Mouse (Mus musculus): ENCODE results near the gene Axl. TPM values are rescaled to one million over a fixed set of nuclear protein-coding genes. Genes with fewer than 3 reads are reported as not detected.
"Not testable (repeated sequence)": the region's sequence is repeated elsewhere in the genome, so short reads cannot be mapped to it uniquely, and the experiment has no call there.

Axl gene
- total RNA-seq, 2 experiments from 2014 or later = 7.6 to 7.7 TPM

DNA sequence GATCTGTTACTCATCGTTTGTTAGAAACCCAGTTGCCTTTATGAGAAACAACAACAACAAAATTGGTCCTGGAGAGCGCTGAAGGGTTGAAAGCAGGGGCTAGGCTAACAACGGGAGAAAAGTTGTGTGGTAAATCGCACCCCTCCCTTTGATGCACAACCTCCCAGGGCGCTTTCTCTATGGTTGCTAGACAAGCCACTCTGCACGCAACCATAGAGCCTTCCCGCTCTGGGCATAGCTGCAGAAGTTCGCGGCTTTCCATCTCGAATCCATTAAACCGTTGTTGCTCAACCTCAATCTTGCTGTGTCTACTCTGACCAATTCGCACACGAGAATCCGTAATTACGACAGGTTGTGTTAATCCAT lies 33.1 kb downstream of the Axl start:
- peak; percentile 29 for ATAC-seq (ENCODE audit: poor library complexity, severe bottlenecking)

DNA sequence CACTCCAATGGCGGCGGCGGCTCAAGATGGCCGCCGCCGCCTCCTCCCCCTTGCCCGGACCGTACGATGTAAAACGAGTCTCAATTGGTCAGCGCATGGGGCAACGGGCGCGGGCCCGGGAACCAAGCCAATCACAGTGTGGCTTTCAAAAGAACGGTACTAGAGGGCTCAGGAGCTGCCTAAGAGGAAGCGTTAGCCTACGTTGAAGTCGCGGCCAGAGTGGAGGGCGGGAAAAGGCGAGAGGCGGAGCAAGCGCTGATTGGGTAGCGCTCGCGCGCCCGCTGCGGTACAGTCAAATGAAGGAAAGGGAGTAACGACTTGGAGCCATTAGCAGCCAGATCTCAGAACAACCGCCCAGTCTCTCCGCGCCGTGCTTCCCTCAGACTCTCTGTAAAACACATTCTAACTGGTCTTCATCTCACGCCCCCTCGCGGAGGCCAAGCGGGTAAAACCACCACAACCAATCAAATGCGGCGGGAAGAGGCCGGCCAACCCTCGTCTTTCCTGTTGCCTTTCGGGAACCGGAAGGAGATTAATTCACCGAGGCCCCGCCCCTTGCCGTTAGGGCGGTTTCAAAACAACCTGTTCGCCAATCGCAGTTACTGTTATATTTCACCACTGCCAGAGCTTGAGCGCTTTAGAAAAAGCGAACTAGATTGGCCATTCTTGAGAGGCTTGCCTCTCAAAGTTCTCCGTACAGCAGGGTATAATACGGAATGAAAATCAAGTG lies 33.6 kb downstream of the Axl start, which contains the start of gene Hnrnpul1:
Gene Hnrnpul1 (minus strand): TSS at position 20 of the 730 bp plus-strand sequence.
- ATAC-seq (ENCODE audit: poor library complexity, severe bottlenecking) = peak; percentile 77

DNA sequence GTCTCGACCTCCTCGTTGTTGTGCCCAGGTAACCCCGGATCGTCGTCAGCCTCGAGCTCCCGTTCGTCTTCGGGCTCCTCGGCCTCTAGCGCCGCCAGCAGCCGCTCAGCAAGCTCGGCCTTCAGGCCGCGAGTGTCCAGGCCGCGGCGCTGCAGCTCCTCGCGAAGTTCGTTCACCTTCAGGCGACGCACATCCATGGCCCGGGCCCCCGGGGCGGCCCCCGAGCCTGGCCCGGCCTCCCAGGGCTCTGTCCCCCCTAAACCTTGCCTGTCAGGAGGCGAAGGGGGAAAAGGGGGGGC lies 34.1 kb downstream of the Axl start:
- ATAC-seq (ENCODE audit: poor library complexity, severe bottlenecking) = no peak

DNA sequence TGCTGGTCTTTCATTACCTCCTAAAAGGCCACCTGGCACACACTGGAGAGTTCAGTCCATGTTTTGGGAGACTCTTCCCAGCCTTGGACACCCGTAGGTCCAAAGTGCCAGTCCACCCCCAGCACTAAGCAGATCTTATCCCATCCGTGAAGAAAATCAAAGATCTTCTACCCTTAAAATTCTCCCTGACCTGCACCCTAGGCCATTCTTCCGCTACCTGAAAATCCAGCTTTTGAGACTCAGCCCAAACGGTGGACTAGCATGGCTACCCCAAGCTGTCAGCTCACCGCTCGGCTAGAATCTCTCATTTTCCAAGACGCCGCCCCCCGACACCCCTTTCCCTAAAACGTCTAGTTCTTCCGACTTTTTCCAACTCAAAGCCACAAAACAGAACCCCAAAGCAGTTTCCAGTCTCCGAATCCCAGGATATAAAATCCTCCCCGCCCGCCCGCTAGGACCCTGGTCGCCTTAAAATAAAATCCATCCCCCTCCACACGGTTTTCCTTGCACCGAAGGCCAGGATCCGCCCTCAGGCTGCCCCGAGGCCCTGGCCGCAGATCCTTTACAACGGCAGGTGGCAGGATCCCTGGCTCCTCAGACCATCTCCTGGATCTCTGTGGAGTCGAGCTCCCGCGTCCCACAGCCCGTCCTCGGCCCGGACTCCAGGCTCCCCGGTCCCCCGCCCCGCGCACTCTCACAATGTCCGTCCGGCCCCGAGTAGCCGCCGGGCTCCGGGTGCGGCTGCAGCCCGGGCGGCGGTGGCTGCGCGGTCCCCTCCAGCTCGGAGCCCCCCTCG lies 34.7 kb downstream of the Axl start:
- ATAC-seq (ENCODE audit: poor library complexity, severe bottlenecking) = no peak

DNA sequence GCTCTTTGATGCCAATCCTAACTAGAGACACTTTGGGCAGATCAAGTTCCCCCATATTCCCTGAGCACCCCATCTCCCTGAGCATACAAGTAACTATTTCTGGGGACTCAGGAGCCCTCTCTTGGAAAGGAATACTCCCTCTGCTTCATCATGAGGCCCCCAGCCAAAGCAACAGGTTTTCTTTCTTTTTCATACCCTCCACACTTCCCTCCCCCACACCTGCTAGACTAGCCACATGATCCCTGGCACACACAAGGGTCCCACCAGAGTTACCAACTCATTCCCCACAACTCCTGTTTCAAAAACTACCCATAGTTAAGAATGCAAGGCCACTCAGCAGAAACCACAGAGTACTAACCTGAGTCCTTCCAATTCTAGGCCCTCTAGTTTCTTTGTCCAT lies 35.4 kb downstream of the Axl start:
- ATAC-seq (ENCODE audit: poor library complexity, severe bottlenecking) = no peak

DNA sequence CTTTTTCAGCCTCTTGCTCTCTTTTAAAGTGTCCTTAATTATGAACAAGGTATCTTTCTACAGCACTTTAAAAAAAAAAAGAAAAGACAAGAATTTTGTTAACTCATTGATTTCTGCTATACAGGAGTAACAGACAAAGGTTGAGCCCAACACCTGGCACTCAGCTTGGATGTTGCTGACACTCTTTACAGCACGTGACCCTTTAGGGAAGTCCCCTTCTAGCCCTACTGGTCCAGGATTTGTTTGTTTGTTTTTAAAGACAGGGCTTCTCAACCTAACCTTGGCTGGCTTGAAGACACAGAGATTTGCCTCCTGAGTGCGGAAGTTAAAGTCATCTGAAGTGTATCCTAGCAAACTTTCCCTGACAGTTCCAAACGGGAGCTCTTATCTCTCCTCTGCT lies 41.7 kb downstream of the Axl start:
- no peak for ATAC-seq (ENCODE audit: poor library complexity, severe bottlenecking)

DNA sequence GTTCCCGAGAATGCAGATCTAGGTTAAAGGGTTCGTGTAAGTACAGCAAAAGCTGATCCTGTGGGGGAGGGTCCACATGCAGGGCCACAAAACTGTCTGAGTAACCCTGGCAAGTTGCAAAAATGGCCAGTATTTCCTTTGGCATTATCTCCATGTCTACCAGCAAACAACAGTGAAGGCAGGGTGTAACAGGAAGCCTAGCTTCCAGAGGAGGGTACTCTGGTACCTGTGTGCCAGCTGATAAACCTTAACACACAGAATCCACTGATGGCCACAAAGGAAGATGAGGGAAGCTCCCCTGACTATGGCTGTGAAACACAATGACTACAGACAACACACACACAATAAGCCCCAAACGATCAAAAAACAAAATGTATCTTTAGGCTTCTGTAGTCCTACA lies 50.2 kb downstream of the Axl start:
- ATAC-seq (ENCODE audit: poor library complexity, severe bottlenecking) = no peak

DNA sequence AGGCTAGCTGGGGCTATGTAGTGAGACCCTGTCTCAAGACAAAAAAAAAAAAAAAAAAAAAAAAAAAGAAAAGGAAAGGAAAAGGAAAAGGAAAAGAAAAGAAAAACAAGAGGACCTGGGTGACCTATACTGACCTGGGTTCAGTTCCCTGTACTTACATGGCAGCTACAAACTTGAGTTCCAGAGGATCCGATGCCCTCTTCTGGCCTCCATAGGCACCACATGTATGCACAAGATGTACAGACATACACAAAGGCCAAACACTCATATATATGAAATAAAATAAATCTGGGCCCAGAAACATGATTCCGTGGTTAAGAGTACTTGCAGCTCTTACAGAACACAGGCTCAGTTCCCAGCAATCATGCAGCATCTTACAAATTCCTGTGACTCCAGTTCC lies 51.6 kb downstream of the Axl start:
- 0 out of 2 replicates have a peak, but pooled peaks have one; percentile 40 for ATAC-seq (ENCODE audit: poor library complexity, severe bottlenecking)

DNA sequence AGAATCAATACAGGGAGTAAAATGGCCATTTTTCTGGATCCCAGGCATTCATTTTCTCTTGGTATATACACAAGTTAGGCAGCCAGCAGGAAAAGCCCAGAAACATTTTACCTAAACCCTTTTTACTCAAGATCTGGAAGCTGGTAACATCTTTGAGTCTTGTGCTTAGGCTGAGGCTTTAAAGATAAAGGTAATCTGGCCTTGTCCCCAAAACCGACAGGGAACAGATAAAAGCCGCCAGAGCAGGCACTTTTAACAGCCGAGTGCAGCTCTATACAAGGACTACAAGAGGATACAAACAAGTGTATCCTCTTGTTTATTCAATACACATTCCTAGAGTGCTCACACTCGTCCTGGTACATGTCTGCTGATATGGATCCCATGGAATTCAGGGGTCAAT lies 53.5 kb downstream of the Axl start:
- ATAC-seq (ENCODE audit: poor library complexity, severe bottlenecking) = no peak

DNA sequence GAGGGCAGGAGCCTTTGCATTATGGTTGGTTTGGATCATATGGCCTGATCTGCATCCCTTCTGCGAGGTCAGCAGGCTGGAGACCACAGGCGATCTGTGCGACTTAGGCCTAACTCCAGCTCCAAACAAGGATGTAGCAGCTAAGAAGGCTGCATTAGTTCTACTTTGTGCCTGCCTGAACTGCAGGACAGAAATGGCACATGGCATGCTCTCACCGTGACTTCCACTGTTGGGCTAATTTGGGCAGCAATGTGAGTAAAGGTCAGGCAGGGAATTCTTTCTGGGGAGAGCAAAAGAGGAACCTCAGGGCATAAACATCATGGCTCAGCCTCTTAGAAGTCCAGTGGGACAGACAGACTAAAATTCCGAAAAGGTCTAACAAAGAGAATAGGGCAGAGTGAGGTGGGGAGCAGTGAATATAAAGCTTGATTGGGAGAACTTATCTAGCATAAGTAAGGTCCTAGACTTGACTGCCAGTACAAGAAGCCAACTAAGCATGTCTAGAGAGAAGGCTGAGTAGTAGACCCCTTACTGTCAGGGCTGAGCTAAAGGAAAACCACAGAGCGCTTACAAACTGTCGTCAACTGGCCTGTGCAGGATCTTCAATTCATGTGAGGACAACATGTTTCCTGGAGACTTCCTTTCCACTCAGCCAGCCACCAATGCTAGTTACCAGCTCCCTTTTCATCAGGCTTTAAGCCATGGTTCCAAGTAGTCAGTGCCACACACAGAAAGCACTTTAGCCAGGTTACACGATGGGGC lies 57.0 kb downstream of the Axl start:
- ATAC-seq (ENCODE audit: poor library complexity, severe bottlenecking) = no peak

DNA sequence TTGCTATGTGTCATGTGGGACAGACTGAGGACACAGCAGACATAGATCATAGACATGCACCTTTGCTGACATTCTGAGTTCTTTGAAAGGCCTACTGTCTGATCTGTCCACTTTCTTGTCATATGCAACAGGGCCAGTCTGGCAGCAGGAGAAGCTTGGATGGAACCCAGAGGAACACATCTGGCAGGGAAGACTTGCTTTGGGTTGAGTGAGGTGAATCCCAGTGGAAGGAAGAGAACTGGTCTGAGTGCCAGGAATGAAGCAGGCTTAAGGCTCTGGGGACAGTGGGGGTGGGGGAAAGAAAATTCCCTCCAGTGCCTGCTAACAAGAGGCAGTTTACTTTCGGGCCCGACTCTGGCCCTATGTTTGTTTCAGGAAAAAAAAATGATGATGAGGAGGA lies 58.6 kb downstream of the Axl start:
- no peak for ATAC-seq (ENCODE audit: poor library complexity, severe bottlenecking)

DNA sequence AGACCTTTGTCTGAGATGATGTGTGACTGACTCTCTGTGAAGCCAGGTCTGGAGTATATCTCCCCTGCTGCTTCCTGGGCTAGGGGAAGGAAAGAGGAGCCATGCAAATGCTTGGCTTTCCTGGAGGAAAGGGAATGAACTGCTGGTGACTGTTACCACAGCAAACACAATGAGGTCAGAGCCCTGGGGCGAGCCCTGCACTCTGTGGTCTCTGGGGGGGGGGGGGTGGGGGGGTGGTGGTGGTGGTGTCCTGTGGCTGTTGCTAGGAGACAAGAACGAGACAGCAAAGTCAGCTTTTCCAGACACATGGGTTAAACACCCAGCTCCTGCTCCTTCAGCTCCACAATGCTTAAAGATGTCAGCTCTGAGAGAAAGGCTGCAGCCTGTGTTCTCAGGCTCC lies 59.1 kb downstream of the Axl start:
- ATAC-seq (ENCODE audit: poor library complexity, severe bottlenecking) = no peak

DNA sequence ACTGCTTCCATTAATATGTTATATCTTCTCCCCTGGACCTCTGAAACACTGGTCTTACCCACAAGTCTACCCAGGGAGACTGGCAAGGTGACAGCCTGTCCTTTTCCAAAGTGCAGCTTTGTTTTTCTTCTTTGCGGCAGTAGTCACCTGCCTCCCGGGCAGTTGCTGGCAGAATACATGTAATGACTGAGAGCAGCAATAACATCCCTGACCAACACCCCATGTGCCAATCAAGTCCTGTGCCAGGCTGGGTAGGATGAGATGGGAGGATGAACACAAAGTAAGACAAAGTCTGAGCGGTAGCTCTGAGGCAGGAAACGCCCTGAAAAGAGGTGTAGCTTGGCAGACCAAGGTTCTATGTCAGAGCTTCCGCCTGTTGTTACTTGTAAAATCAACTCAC lies 60.7 kb downstream of the Axl start:
- ATAC-seq (ENCODE audit: poor library complexity, severe bottlenecking) = no peak

DNA sequence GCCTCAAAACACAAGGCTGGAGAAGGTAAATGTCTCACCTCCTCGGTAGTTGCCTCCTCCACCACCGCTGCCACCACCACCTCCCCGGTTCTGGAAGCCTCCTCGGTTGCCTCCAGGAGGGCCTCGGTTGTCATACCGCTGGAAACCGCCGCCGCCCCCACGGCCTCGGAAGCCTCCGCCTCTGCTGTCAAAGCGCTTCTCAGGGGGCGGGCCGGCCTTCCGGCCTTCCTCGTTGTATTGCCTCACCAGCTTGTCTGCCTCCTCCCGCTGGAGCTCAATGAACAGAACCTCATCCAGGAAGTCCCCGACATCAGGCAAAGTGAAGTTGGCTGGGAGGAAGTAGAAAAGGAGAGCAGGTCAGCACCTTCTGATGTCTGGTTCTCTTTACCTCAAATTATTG lies 62.6 kb downstream of the Axl start:
- ATAC-seq (ENCODE audit: poor library complexity, severe bottlenecking) = no peak

DNA sequence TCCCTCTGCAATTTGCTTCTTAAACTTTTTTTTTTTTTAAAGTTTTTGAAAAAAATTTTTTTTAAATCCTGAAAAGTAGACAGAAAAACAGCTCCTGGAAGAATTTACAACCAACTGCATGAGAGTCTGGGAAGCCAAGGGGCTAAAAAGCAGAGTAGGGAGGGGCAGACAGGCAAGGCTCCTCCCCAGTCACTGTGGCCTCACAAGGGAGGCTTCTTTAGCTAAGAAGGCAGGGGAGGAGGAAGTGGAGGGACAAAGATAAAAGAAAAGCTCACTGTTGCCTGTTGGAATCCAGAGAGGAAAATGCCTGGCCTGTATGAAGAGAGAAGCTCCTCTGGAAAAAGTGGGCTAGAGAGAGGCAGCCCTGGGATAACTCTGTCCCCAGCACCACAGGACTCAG lies 66.7 kb downstream of the Axl start:
- ATAC-seq (ENCODE audit: poor library complexity, severe bottlenecking) = not testable (repeated sequence)

DNA sequence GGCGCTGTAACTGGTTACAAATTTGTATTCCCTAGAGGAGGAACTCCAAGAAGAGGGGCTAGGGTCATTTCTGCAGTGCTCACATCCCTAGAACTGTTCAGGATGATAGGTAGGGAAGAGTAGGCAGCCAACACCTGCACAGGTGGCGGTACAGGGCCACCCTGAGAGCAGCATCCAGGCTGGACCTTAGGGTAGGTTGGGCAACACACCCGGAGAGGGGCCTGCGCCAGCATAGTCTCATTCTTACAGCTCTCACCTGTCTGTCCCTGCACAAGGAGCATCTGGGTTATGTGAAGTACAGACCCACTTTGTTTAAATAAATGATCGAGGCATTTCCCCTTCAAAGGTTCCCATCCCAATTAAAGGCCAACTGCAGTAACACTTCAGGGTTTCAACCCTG lies 67.7 kb downstream of the Axl start:
- no peak for ATAC-seq (ENCODE audit: poor library complexity, severe bottlenecking)

DNA sequence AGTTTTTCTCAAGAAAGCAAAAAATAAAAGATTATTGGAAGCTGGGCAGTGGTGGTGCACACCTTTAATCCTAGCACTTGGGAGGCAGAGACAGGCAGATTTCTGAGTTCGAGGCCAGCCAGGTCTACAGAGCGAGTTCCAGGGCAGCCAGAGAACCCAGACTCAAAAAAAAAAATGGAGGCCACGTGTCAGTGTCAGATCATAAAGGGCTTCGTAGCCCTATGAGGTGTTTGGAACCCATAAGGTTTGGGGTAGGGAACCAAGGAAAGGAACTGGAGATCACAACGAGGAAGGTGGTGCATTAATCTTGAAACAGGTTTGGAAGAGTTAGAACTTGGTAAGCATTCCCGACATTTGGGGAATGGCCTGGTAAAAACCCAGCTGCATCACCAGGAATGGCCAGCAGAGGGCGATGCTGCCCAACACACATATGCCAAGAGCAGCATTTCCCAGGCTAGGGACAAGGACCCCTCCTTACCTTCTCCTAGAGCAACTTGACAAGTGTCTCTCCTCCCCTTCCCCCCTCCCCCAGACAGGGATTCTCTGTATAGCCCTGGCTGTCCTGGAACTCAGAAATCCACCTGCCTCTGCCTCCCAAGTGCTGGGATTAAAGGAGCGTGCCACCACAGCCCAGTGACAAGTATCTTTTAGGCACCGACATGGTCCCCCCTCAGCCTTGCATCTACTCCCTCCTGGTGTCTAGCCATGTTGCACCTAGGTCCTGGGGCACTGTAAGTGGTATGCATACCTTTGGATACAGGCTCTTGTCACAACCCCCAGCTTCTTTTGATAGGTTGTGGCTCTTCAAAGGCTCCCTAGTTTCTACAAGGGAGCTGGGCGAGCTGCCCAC lies 68.5 kb downstream of the Axl start:
- ATAC-seq (ENCODE audit: poor library complexity, severe bottlenecking) = peak; percentile 45; the same call in 1 of the 2 replicates

DNA sequence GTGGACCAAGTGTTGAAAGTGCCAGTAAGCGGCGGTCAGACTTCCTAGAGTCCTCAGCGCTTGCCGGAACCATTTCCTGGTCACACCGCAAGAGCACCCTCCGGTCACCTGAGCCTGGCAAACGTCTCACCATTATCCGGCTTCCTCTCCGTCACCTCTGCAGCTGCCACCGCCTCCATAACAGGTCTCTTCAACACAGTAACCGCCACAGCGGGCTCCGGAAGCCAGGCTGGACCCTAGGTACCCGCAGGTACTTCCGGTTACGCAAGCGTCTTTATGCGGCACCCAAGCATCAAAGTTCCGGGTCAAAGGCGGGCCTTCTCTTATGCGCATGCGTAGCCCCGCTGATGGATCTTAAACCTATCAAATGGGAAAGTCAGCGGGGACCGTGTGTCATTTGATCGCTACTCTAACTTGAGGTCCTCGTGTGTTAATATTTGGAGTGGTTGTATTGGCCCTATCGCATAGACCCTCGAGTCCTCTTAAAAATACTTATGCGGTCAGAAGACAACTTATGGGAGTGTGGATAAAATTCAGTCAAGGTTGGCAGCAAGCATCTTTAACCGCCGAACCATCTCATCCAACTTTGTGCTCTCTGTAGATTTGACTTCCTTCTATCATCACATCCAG lies 69.6 kb downstream of the Axl start, which contains the start of gene Ccdc97:
Gene Ccdc97 (minus strand): TSS at position 301 of the 630 bp plus-strand sequence.
- ATAC-seq (ENCODE audit: poor library complexity, severe bottlenecking) = peak; percentile 90

DNA sequence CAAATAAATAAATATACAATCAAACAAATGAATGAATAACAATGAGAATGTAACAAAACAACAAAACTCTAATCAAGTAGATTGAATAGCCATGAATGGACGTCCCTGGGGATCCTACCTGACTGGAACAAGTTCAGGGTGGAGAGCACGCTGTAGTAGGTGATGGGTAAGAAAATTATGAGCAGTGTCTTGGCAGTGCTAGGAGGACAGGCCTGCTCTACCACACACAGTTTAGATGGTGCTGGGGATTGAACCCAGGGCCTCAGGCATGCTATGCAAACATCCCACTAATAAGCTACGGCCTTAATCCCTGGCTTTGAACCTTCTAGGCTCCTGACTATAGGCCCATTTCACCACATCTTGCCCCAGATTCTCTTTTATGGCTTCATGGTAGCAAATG lies 71.0 kb downstream of the Axl start:
- no peak for ATAC-seq (ENCODE audit: poor library complexity, severe bottlenecking)

DNA sequence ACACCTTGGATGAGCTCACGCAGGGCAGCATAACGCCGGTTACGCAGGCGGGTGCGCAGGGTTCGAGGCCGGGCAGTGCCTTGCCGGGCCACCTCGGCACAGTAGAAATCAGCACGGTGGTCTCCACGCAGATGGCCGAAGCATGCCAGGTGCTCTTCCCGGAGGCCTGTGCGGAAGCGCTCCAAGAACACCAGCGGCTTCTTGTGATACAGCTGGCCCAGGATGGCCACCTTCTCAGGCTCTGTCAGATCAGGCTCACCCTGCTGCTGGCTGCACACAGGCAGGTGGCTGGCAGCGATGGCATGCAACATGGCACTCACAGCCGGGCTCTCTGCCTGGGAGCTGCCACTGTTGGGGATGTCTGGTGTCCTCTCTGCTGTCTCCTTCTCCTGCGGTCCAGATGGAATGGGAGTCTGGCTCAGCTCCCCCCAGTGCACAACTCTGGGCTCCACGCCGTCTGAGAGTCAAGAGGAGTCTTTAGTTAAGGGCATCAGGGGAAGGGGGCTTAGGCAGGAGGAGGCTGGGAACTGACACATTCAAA lies 72.7 kb downstream of the Axl start:
- no peak for ATAC-seq (ENCODE audit: poor library complexity, severe bottlenecking)
